Comparison of ENCODE assay signal across 9 mouse cellular contexts in the genomic region with DNA sequence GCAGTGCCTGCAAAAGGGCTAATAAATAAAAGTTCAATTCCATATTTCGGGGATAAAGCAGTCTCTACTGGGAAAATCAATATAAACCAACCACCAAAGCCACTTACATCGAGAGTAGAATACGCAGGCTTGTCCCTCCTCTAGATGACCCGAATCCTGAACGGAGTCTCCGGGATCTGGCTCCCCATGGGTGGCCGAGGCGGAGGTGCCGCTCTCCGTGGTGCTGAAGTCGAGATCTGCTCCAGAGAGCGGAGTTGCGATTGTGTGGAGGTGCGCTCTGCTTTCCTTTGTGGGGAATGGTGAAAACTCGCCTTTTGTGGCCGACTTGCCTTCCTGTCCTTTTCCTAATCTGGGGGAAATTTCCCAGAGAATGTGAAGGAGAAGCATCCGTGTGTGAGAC. TPM values are rescaled to one million over a fixed set of nuclear protein-coding genes. Genes with fewer than 3 reads are reported as not detected.
DNase-seq lines count a peak whose midpoint lies in the region; ATAC-seq lines count a peak whose summit lies in the region.
"Had no signal": no experiment of that assay in that cellular context is flagged by ENCODE, and none has a peak within 500 bp of the region (broad histone marks: within the 10 kb centered on the region; RNA-seq: fewer than 3 reads in every experiment).

No protein-coding gene starts in this region.

- H3K4me2 ChIP-seq in heart, embryonic 11.5 days, result no peak overlapping the region

- H3K36me3 ChIP-seq in heart, embryonic 11.5 days (ENCODE audit: control insufficient read depth, insufficient read depth, low read length), result no peaks in the 10 kb centered on the region

- intact Hi-C loops in gastrocnemius, postnatal 14 days (cut with DNase I; ENCODE audit: low total_unique reads), result no loop called here
- intact Hi-C loops in left cerebral cortex, postnatal 4 days (cut with DNase I), result loop anchor here (10.0 kb wide), 1 partner anchor 359 kb away; no protein-coding TSS in a partner anchor

- H3K9ac ChIP-seq in heart, embryonic 11.5 days (ENCODE audit: low read depth, low read length), result no peak overlapping the region

- H3K27me3 ChIP-seq in heart, embryonic 11.5 days (ENCODE audit: control insufficient read depth, insufficient read depth, low read length), result no peaks in the 10 kb centered on the region

- no peaks in the 10 kb centered on the region for H3K4me1 ChIP-seq in heart, embryonic 11.5 days (ENCODE audit: control insufficient read depth, insufficient read depth, low read length)

- DNase-seq in heart, adult 11 months, result peak; percentile 68
- DNase-seq in ES-CJ7 (ENCODE audit: low read depth, low spot score), result peak; percentile 59
- peak; percentile 7 for DNase-seq in c-Kit-positive CD71-positive TER-119-negative erythroid progenitor cells, embryonic 14.5 days (ENCODE audit: low read depth)
- peak; percentile 64 for DNase-seq in gastrocnemius, postnatal 14 days
- peak; percentile 44 for DNase-seq in left cerebral cortex, postnatal 4 days
- peak; percentile 83 for DNase-seq in neural tube, embryonic 10.5 days (ENCODE audit: extremely low spot score, low spot score)
- DNase-seq in natural killer cell, adult 2 months (ENCODE audit: low spot score in 2 of 2), result no peak

- ATAC-seq in heart, embryonic 11.5 days (replicated peaks; ENCODE audit: insufficient number of reproducible peaks, low FRiP score, low TSS enrichment), result no peak

- WGBS in heart, embryonic 11.5 days (ENCODE audit: insufficient replicate concordance), result 2% methylated on average over 17 of the region's 17 CpGs

- H3K9me3 ChIP-seq in heart, embryonic 11.5 days (replicated peaks; ENCODE audit: control insufficient read depth, low read length), result no peaks in the 10 kb centered on the region

- no peak overlapping the region for H3K4me3 ChIP-seq in heart, embryonic 11.5 days (ENCODE audit: low read depth, low read length)

- no peak overlapping the region for H3K27ac ChIP-seq in heart, embryonic 11.5 days (ENCODE audit: low read depth, low read length)

RNA-seq across cellular contexts. Expression of a gene that starts 0.4 kb away (rescaled TPM):
- polyA plus RNA-seq in heart, embryonic 11.5 days (2014; fragmentation: Nextera tagmentation; extraction: Ambion mirVana), result 0.20 TPM in 2 replicates
- not detected for total RNA-seq in gastrocnemius, postnatal 14 days (2021)
- 1 to 10 TPM; 5.3 to 5.8 TPM for total RNA-seq in left cerebral cortex, postnatal 4 days (2021)
- polyA plus RNA-seq: lung, embryonic 16.5 days had no signal

Comparison
In these comparisons a context has a peak if more than half of its experiments do, and no peak if none do; other contexts are left out.
1. DNase-seq: peak in heart, adult 11 months (single experiment), ES-CJ7 (single experiment), c-Kit-positive CD71-positive TER-119-negative erythroid progenitor cells, embryonic 14.5 days (single experiment), gastrocnemius, postnatal 14 days (single experiment), left cerebral cortex, postnatal 4 days (single experiment) and neural tube, embryonic 10.5 days (single experiment); none in natural killer cell, adult 2 months (0 of 2).
2. RNA of a gene that starts 0.4 kb away (total RNA-seq): 5.3 to 5.8 TPM in left cerebral cortex, postnatal 4 days; not detected in gastrocnemius, postnatal 14 days; every median in the first group is over 4 times any median in the second.